Mouse (Mus musculus) lung, adult 2 months (tissue): ENCODE measurements around the gene Ghrhr. TPM values are rescaled to one million over a fixed set of nuclear protein-coding genes. Genes with fewer than 3 reads are reported as not detected.

Experiments
- DNase-seq: peaks from one replicate; pipeline ENCODE4 v3.0.0; 2022
- H3K4me1 ChIP-seq: fragments of 200-500 bp; 2 replicates; pipeline ENCODE4 v1.6.1; 2011; ENCODE audit warnings: low read length; ENCODE audit not compliant: control insufficient read depth, insufficient read depth
- H3K4me3 ChIP-seq: fragments of 200-500 bp; replicated peaks from 2 replicates; pipeline ENCODE3; 2011; ENCODE audit warnings: low read depth, mild to moderate bottlenecking, control low read depth, low read length; ENCODE audit errors: extremely low read depth
- CTCF ChIP-seq: fragments of 200-500 bp; IDR thresholded peaks from 2 replicates; pipeline ENCODE4 v1.5.1; 2011; ENCODE audit warnings: mild to moderate bottlenecking, low read length, control low read depth; ENCODE audit not compliant: insufficient read depth
- POLR2A ChIP-seq: fragments of 200-500 bp; IDR thresholded peaks from 2 replicates; pipeline ENCODE4 v1.6.1; 2011; ENCODE audit warnings: low read depth, mild to moderate bottlenecking, control low read depth, low read length, borderline replicate concordance; ENCODE audit errors: extremely low read depth
- WGBS: fragments of 180-500 bp; shearing (Covaris S2); methylation state at CpG from one replicate; pipeline ENCODE4 v1.1.7; 2018; 5-methylcytosine and 5-hydroxymethylcytosine counted together
- polyA plus RNA-seq: library from polyadenylated mRNA; depleted of rRNA; stranded (reverse); fragments of >200 nt; gene quantifications from 2 replicates; pipeline ENCODE4 v1.2.3, GENCODE M21; 2012; rRNA removed

Gene Ghrhr
- polyA plus RNA-seq, 1 experiment = not detected

- no peak for TF ChIP-seq CTCF
- TF ChIP-seq POLR2A = no peak
- Histone ChIP-seq H3K4me1 (no peaks in the 10 kb centered on the region), H3K4me3 (no peak overlapping the region)
- 18% methylated on average over 1 of the region's 1 CpGs for WGBS
- no peak for DNase-seq
Measured at GRCm38 (mm10) chr6:55420869-55421361, 44.8 kb downstream of the Ghrhr start.

GRCm38 (mm10) chr6:55432121-55432520 is 56.0 kb downstream of the Ghrhr start:
- no peak overlapping the region for H3K4me3 ChIP-seq
- TF ChIP-seq CTCF (no peak), POLR2A (no peak)
- no peaks in the 10 kb centered on the region for H3K4me1 ChIP-seq
- DNase-seq = no peak

- 44% methylated on average over 3 of the region's 3 CpGs for WGBS
- TF ChIP-seq CTCF (no peak), POLR2A (no peak)
- Histone ChIP-seq H3K4me1 (no peaks in the 10 kb centered on the region), H3K4me3 (no peak overlapping the region)
- no peak for DNase-seq
Measured at GRCm38 (mm10) chr6:55434360-55434759, 58.3 kb downstream of the Ghrhr start.

GRCm38 (mm10) chr6:55435266-55436159 is 59.4 kb downstream of the Ghrhr start:
- WGBS = 56% methylated on average over 8 of the region's 8 CpGs
- Histone ChIP-seq H3K4me3 (no peak overlapping the region), H3K4me1 (no peaks in the 10 kb centered on the region)
- no peak for TF ChIP-seq POLR2A
- no peak for TF ChIP-seq CTCF
- no peak for DNase-seq

GRCm38 (mm10) chr6:55437919-55438318 is 61.8 kb downstream of the Ghrhr start:
- no peak overlapping the region for H3K4me3 ChIP-seq
- H3K4me1 ChIP-seq = no peaks in the 10 kb centered on the region
- WGBS = 15% methylated on average over 3 of the region's 3 CpGs
- TF ChIP-seq POLR2A (no peak), CTCF (no peak)
- no peak for DNase-seq

Other genes with a start within 250 kb of the Ghrhr start
- gene Crhr2, start 243.3 kb upstream of the Ghrhr start, polyA plus RNA-seq = 1.3 and 4.9 TPM in 2 replicates
- gene Inmt, start 201.3 kb upstream of the Ghrhr start, polyA plus RNA-seq = 1,586 and 1,614 TPM in 2 replicates
- gene Mindy4, start 172.9 kb upstream of the Ghrhr start, polyA plus RNA-seq = 18.8 and 35.7 TPM in 2 replicates
- gene Aqp1, start 39.9 kb upstream of the Ghrhr start, polyA plus RNA-seq = 1,047 and 1,116 TPM in 2 replicates
- gene Adcyap1r1, start 75.7 kb downstream of the Ghrhr start, polyA plus RNA-seq = 2.9 and 3.9 TPM in 2 replicates